Mouse (Mus musculus) megakaryocyte, embryonic 14.5 days (primary cell): Measurements from ENCODE around the gene Tmem229b. TPM values are rescaled to one million over a fixed set of nuclear protein-coding genes. Genes with fewer than 3 reads are reported as not detected.
"Not testable (repeated sequence)": the region's sequence is repeated elsewhere in the genome, so short reads cannot be mapped to it uniquely, and the experiment has no call there.

Experiments
- H3K27me3 ChIP-seq: replicated peaks from 2 replicates; pipeline ENCODE3; 2012; ENCODE audit warnings: inconsistent platforms
- H3K36me3 ChIP-seq: replicated peaks from 2 replicates; pipeline ENCODE3; 2012; ENCODE audit warnings: low read length, inconsistent platforms, mixed read lengths
- H3K4me1 ChIP-seq: 2 replicates; pipeline ENCODE4 v1.6.1; 2012; ENCODE audit warnings: inconsistent platforms
- H3K4me3 ChIP-seq: replicated peaks from 2 replicates; pipeline ENCODE3; 2012; ENCODE audit warnings: moderate library complexity, mild to moderate bottlenecking, inconsistent platforms
- H3K9me3 ChIP-seq: 2 replicates; pipeline ENCODE4 v1.6.1; 2012; ENCODE audit warnings: inconsistent platforms
- FLI1 ChIP-seq: IDR thresholded peaks from 2 replicates; pipeline ENCODE4 v1.6.1; 2012; ENCODE audit warnings: low read length, inconsistent platforms, mixed read lengths
- GATA1 ChIP-seq: IDR thresholded peaks from 3 replicates; pipeline ENCODE4 v1.6.1; 2012; ENCODE audit warnings: mixed read lengths, low read length, inconsistent platforms, borderline replicate concordance
- polyA plus RNA-seq: library from polyadenylated mRNA; stranded (reverse); fragments of >175 nt; gene quantifications from 2 replicates; pipeline ENCODE4 v1.2.3, GENCODE M21; 2012; ENCODE audit warnings: low replicate concordance; ENCODE audit not compliant: insufficient read depth

Tmem229b gene
- polyA plus RNA-seq, 1 experiment, result 11.1 TPM

GRCm38 (mm10) chr12:78929900-78930299 is 77.5 kb downstream of the Tmem229b start:
- peaks cover 11% of the 10 kb centered on the region for H3K27me3 ChIP-seq
- H3K9me3 ChIP-seq, result no peaks in the 10 kb centered on the region
- TF ChIP-seq FLI1 (no peak), GATA1 (no peak)
- H3K4me3 ChIP-seq, result no peak overlapping the region
- no peaks in the 10 kb centered on the region for H3K36me3 ChIP-seq
- H3K4me1 ChIP-seq, result peaks cover 7% of the 10 kb centered on the region; the same call in 1 of the 2 replicates

- TF ChIP-seq FLI1, result no peak
- TF ChIP-seq GATA1, result no peak
- Histone ChIP-seq H3K9me3 (no peaks in the 10 kb centered on the region), H3K36me3 (no peaks in the 10 kb centered on the region), H3K4me1 (peaks cover 7% of the 10 kb centered on the region; the same call in 1 of the 2 replicates), H3K27me3 (peaks cover 6% of the 10 kb centered on the region), H3K4me3 (no peak overlapping the region)
Observed at GRCm38 (mm10) chr12:78927287-78927686, 80.1 kb downstream of the Tmem229b start.

GRCm38 (mm10) chr12:78923539-78924189 is 83.8 kb downstream of the Tmem229b start:
- Histone ChIP-seq H3K4me3 (no peak overlapping the region), H3K36me3 (no peaks in the 10 kb centered on the region), H3K4me1 (peaks cover 30% of the 10 kb centered on the region), H3K27me3 (peaks cover 2% of the 10 kb centered on the region), H3K9me3 (no peaks in the 10 kb centered on the region)
- TF ChIP-seq GATA1, result no peak
- no peak for TF ChIP-seq FLI1

- not testable (repeated sequence) for H3K9me3 ChIP-seq, H3K36me3 ChIP-seq, H3K27me3 ChIP-seq, H3K4me3 ChIP-seq
- peaks cover 30% of the 10 kb centered on the region for H3K4me1 ChIP-seq
Observed at GRCm38 (mm10) chr12:78922977-78923376, 84.5 kb downstream of the Tmem229b start.

GRCm38 (mm10) chr12:78922058-78922457 is 85.4 kb downstream of the Tmem229b start:
- no peak overlapping the region for H3K4me3 ChIP-seq
- no peaks in the 10 kb centered on the region for H3K36me3 ChIP-seq
- H3K4me1 ChIP-seq, result peaks cover 31% of the 10 kb centered on the region
- no peaks in the 10 kb centered on the region for H3K27me3 ChIP-seq
- no peaks in the 10 kb centered on the region for H3K9me3 ChIP-seq
- TF ChIP-seq GATA1 (no peak), FLI1 (no peak)

GRCm38 (mm10) chr12:78921421-78921820 is 86.0 kb downstream of the Tmem229b start:
- Histone ChIP-seq H3K27me3 (no peaks in the 10 kb centered on the region), H3K9me3 (no peaks in the 10 kb centered on the region), H3K4me3 (no peak overlapping the region), H3K36me3 (no peaks in the 10 kb centered on the region), H3K4me1 (peaks cover 37% of the 10 kb centered on the region)
- TF ChIP-seq FLI1 (no peak), GATA1 (no peak)

GRCm38 (mm10) chr12:78919079-78919712 is 88.2 kb downstream of the Tmem229b start:
- Histone ChIP-seq H3K4me3 (peak overlapping the region; percentile 81), H3K36me3 (no peaks in the 10 kb centered on the region), H3K9me3 (no peaks in the 10 kb centered on the region), H3K4me1 (peaks cover 55% of the 10 kb centered on the region), H3K27me3 (no peaks in the 10 kb centered on the region)
- TF ChIP-seq FLI1, result no peak
- TF ChIP-seq GATA1, result no peak

GRCm38 (mm10) chr12:78918227-78919078 is 89.0 kb downstream of the Tmem229b start:
- no peak for TF ChIP-seq FLI1
- no peak for TF ChIP-seq GATA1
- Histone ChIP-seq H3K4me1 (peaks cover 56% of the 10 kb centered on the region), H3K9me3 (no peaks in the 10 kb centered on the region), H3K4me3 (peak overlapping the region; percentile 86), H3K27me3 (no peaks in the 10 kb centered on the region), H3K36me3 (no peaks in the 10 kb centered on the region)

- TF ChIP-seq FLI1 (no peak), GATA1 (no peak)
- H3K36me3 ChIP-seq, result no peaks in the 10 kb centered on the region
- peak overlapping the region; percentile 69 for H3K4me3 ChIP-seq
- H3K9me3 ChIP-seq, result no peaks in the 10 kb centered on the region
- H3K4me1 ChIP-seq, result peaks cover 59% of the 10 kb centered on the region
- H3K27me3 ChIP-seq, result no peaks in the 10 kb centered on the region
Observed at GRCm38 (mm10) chr12:78916278-78916677, 91.1 kb downstream of the Tmem229b start.

- TF ChIP-seq GATA1, result no peak
- no peak for TF ChIP-seq FLI1
- H3K4me1 ChIP-seq, result peaks cover 62% of the 10 kb centered on the region
- H3K9me3 ChIP-seq, result no peaks in the 10 kb centered on the region
- no peaks in the 10 kb centered on the region for H3K27me3 ChIP-seq
- H3K4me3 ChIP-seq, result peak overlapping the region; percentile 64
- H3K36me3 ChIP-seq, result no peaks in the 10 kb centered on the region
Observed at GRCm38 (mm10) chr12:78915561-78915960, 91.9 kb downstream of the Tmem229b start.
